Mouse (Mus musculus) heart, embryonic 14.5 days (tissue): ENCODE measurements around the gene Fga. TPM values are rescaled to one million over a fixed set of nuclear protein-coding genes. Genes with fewer than 3 reads are reported as not detected.

Experiments
- ATAC-seq: fragments of 200-750 bp; cut with Nextera tagmentation; 2 replicates; pipeline ENCODE4 v1.8.0; 2017; ENCODE audit warnings: low read depth, moderate TSS enrichment; ENCODE audit not compliant: insufficient number of reproducible peaks, insufficient read depth, low FRiP score
- H3K27ac ChIP-seq, 2 experiments: fragments of 200-500 bp in 1 of 2; fragments of 300-500 bp in 1 of 2; sonication (generic) in 1 of 2; replicated peaks in 1 of 2; 2 replicates each; pipeline ENCODE4 v1.5.1; 2012 to 2014; ENCODE audit warnings: low read depth in 2 of 2, low read length in 2 of 2, control low read depth in 1 of 2, mild to moderate bottlenecking in 1 of 2, mixed read lengths in 1 of 2; ENCODE audit not compliant: control insufficient read depth in 1 of 2, insufficient read depth in 1 of 2
- H3K27me3 ChIP-seq: fragments of 300-500 bp; sonication (generic); 2 replicates; pipeline ENCODE4 v1.6.1; 2014; ENCODE audit warnings: mild to moderate bottlenecking, low read length, control low read depth; ENCODE audit not compliant: control insufficient read depth, insufficient read depth
- H3K36me3 ChIP-seq: fragments of 300-500 bp; sonication (generic); 2 replicates; pipeline ENCODE4 v1.6.1; 2014; ENCODE audit warnings: mild to moderate bottlenecking, control low read depth, low read length, mixed read lengths; ENCODE audit not compliant: control insufficient read depth, insufficient read depth
- H3K4me1 ChIP-seq, 2 experiments: fragments of 200-500 bp in 1 of 2; fragments of 300-500 bp in 1 of 2; sonication (generic) in 1 of 2; 2 replicates each; pipeline ENCODE4 v1.6.1; 2012 to 2014; ENCODE audit warnings: low read length in 2 of 2, control low read depth in 1 of 2, mixed read lengths in 1 of 2; ENCODE audit not compliant: control insufficient read depth in 2 of 2, insufficient read depth in 2 of 2
- H3K4me2 ChIP-seq: fragments of 300-500 bp; sonication (generic); 2 replicates; pipeline ENCODE4 v1.6.1; 2014; ENCODE audit warnings: mild to moderate bottlenecking, low read length
- H3K4me3 ChIP-seq, 2 experiments: fragments of 200-500 bp in 1 of 2; fragments of 300-500 bp in 1 of 2; sonication (generic) in 1 of 2; 2 replicates each; pipeline ENCODE4 v1.5.1; 2012 to 2014; ENCODE audit warnings: low read length in 2 of 2, mild to moderate bottlenecking in 2 of 2, control low read depth in 1 of 2, low read depth in 1 of 2, moderate library complexity in 1 of 2; ENCODE audit not compliant: control insufficient read depth in 1 of 2, insufficient read depth in 1 of 2
- H3K9ac ChIP-seq: fragments of 300-500 bp; sonication (generic); 2 replicates; pipeline ENCODE4 v1.6.1; 2014; ENCODE audit warnings: mild to moderate bottlenecking, low read length
- H3K9me3 ChIP-seq: fragments of 300-500 bp; sonication (generic); 2 replicates; pipeline ENCODE4 v1.6.1; 2016; ENCODE audit warnings: low read length, control low read depth; ENCODE audit not compliant: control insufficient read depth
- WGBS: fragments of 180-500 bp; shearing (Covaris S2); extraction: QIAGEN DNeasy Blood & Tissue Kit; methylation state at CpG from one replicate; pipeline ENCODE4 v1.1.7; 2014; 5-methylcytosine and 5-hydroxymethylcytosine counted together
- polyA plus RNA-seq: library from polyadenylated mRNA; unstranded; fragments of >200 nt; fragmentation: Nextera tagmentation; extraction: Ambion mirVana; gene quantifications from 2 replicates; pipeline ENCODE4 v1.2.1, GENCODE M21; 2014

The Fga gene
- polyA plus RNA-seq, 1 experiment from 2014 or later: not detected

- Histone ChIP-seq H3K9ac (no peak overlapping the region), H3K4me3 (no peak overlapping the region)
Measured at GRCm38 (mm10) chr3:83011565-83011964, 14.3 kb upstream of the Fga start.

GRCm38 (mm10) chr3:83012636-83013035, 13.2 kb upstream of the Fga start:
- H3K4me2 ChIP-seq: no peak overlapping the region
- H3K9ac ChIP-seq: no peak overlapping the region
- H3K27ac ChIP-seq: no peak overlapping the region
- ATAC-seq: no peak
- H3K36me3 ChIP-seq: no peaks in the 10 kb centered on the region
- H3K4me1 ChIP-seq: no peaks in the 10 kb centered on the region
- 86% methylated on average over 19 of the region's 19 CpGs for WGBS
- no peaks in the 10 kb centered on the region for H3K27me3 ChIP-seq
- H3K9me3 ChIP-seq: no peaks in the 10 kb centered on the region
- H3K4me3 ChIP-seq: no peak overlapping the region

More at GRCm38 (mm10) chr3:83011565-83011964, 14.3 kb upstream of the Fga start:
- WGBS: 83% methylated on average over 4 of the region's 4 CpGs
- Histone ChIP-seq H3K27ac (no peak overlapping the region), H3K4me1 (no peaks in the 10 kb centered on the region), H3K36me3 (no peaks in the 10 kb centered on the region), H3K4me2 (no peak overlapping the region), H3K9me3 (no peaks in the 10 kb centered on the region), H3K27me3 (no peaks in the 10 kb centered on the region)
- ATAC-seq: no peak

- H3K9ac ChIP-seq: no peak overlapping the region
- H3K9me3 ChIP-seq: no peaks in the 10 kb centered on the region
- H3K4me2 ChIP-seq: no peak overlapping the region
- no peak for ATAC-seq
- H3K36me3 ChIP-seq: no peaks in the 10 kb centered on the region
- WGBS: 83% methylated on average over 10 of the region's 10 CpGs
- H3K27ac ChIP-seq: no peak overlapping the region
- no peaks in the 10 kb centered on the region for H3K4me1 ChIP-seq
- H3K4me3 ChIP-seq: no peak overlapping the region
- no peaks in the 10 kb centered on the region for H3K27me3 ChIP-seq
Measured at GRCm38 (mm10) chr3:83013951-83014350, 11.9 kb upstream of the Fga start.

- Histone ChIP-seq H3K4me3 (no peak overlapping the region), H3K27ac (no peak overlapping the region), H3K4me1 (no peaks in the 10 kb centered on the region), H3K4me2 (no peak overlapping the region), H3K9ac (no peak overlapping the region), H3K27me3 (no peaks in the 10 kb centered on the region), H3K36me3 (no peaks in the 10 kb centered on the region), H3K9me3 (no peaks in the 10 kb centered on the region)
- WGBS: 67% methylated on average over 1 of the region's 1 CpGs
- no peak for ATAC-seq
Measured at GRCm38 (mm10) chr3:83016236-83016635, 9.6 kb upstream of the Fga start.

GRCm38 (mm10) chr3:83020387-83020786, 5.5 kb upstream of the Fga start:
- no peak for ATAC-seq
- Histone ChIP-seq H3K36me3 (no peaks in the 10 kb centered on the region), H3K27ac (no peak overlapping the region), H3K4me2 (no peak overlapping the region), H3K27me3 (no peaks in the 10 kb centered on the region), H3K4me1 (no peaks in the 10 kb centered on the region), H3K9me3 (no peaks in the 10 kb centered on the region), H3K4me3 (no peak overlapping the region), H3K9ac (no peak overlapping the region)
- WGBS: 83% methylated on average over 2 of the region's 2 CpGs

GRCm38 (mm10) chr3:83021176-83021575, 4.7 kb upstream of the Fga start:
- H3K4me3 ChIP-seq: no peak overlapping the region
- no peak overlapping the region for H3K9ac ChIP-seq
- no peaks in the 10 kb centered on the region for H3K36me3 ChIP-seq
- 78% methylated on average over 5 of the region's 5 CpGs for WGBS
- H3K4me2 ChIP-seq: no peak overlapping the region
- H3K4me1 ChIP-seq: no peaks in the 10 kb centered on the region
- H3K9me3 ChIP-seq: no peaks in the 10 kb centered on the region
- no peaks in the 10 kb centered on the region for H3K27me3 ChIP-seq
- no peak overlapping the region for H3K27ac ChIP-seq
- no peak for ATAC-seq

- Histone ChIP-seq H3K9me3 (no peaks in the 10 kb centered on the region), H3K4me1 (no peaks in the 10 kb centered on the region), H3K9ac (no peak overlapping the region), H3K4me3 (no peak overlapping the region), H3K27ac (no peak overlapping the region), H3K27me3 (no peaks in the 10 kb centered on the region), H3K4me2 (no peak overlapping the region), H3K36me3 (no peaks in the 10 kb centered on the region)
- 79% methylated on average over 6 of the region's 6 CpGs for WGBS
- no peak for ATAC-seq
Measured at GRCm38 (mm10) chr3:83025036-83025435, 840 bp upstream of the Fga start.

- H3K27me3 ChIP-seq: no peaks in the 10 kb centered on the region
- no peak for ATAC-seq
- H3K27ac ChIP-seq: no peak overlapping the region
- no peak overlapping the region for H3K4me2 ChIP-seq
- H3K36me3 ChIP-seq: no peaks in the 10 kb centered on the region
- H3K4me1 ChIP-seq: no peaks in the 10 kb centered on the region
- 82% methylated on average over 9 of the region's 9 CpGs for WGBS
- no peaks in the 10 kb centered on the region for H3K9me3 ChIP-seq
- H3K9ac ChIP-seq: no peak overlapping the region
- H3K4me3 ChIP-seq: no peak overlapping the region
Measured at GRCm38 (mm10) chr3:83027546-83028251, 1.8 kb downstream of the Fga start.
